Mouse (Mus musculus): Measurements from ENCODE around the gene Pcyt2.

Pcyt2 gene

GRCm38 (mm10) chr11:120632559-120633519 is 15.1 kb upstream of the Pcyt2 start:
- DNase-seq (ENCODE audit: low read depth, low spot score): no peak

GRCm38 (mm10) chr11:120631726-120632448 is 14.2 kb upstream of the Pcyt2 start:
- no peak for DNase-seq (ENCODE audit: low read depth, low spot score)

GRCm38 (mm10) chr11:120630881-120631725 is 13.4 kb upstream of the Pcyt2 start:
- DNase-seq (ENCODE audit: low read depth, low spot score): no peak

GRCm38 (mm10) chr11:120630401-120630871 is 12.7 kb upstream of the Pcyt2 start:
- DNase-seq (ENCODE audit: low read depth, low spot score): no peak

GRCm38 (mm10) chr11:120629911-120630310 is 12.2 kb upstream of the Pcyt2 start:
- no peak for DNase-seq (ENCODE audit: low read depth, low spot score)

- no peak for DNase-seq (ENCODE audit: low read depth, low spot score)
Observed at GRCm38 (mm10) chr11:120629341-120629730, 11.6 kb upstream of the Pcyt2 start.

- DNase-seq (ENCODE audit: low read depth, low spot score): no peak
Observed at GRCm38 (mm10) chr11:120628601-120629340, 11.0 kb upstream of the Pcyt2 start.

GRCm38 (mm10) chr11:120627468-120628300 is 9.9 kb upstream of the Pcyt2 start:
- no peak for DNase-seq (ENCODE audit: low read depth, low spot score)

GRCm38 (mm10) chr11:120626785-120627467 is 9.2 kb upstream of the Pcyt2 start:
- no peak for DNase-seq (ENCODE audit: low read depth, low spot score)

GRCm38 (mm10) chr11:120625152-120625775 is 7.5 kb upstream of the Pcyt2 start, which contains the start of gene Sirt7:
Gene Sirt7 (minus strand): TSS chr11:120625240.
- no peak for DNase-seq (ENCODE audit: low read depth, low spot score)

GRCm38 (mm10) chr11:120624680-120625111 is 7.0 kb upstream of the Pcyt2 start:
- DNase-seq (ENCODE audit: low read depth, low spot score): peak; percentile 71

GRCm38 (mm10) chr11:120623961-120624679 is 6.4 kb upstream of the Pcyt2 start:
- DNase-seq (ENCODE audit: low read depth, low spot score): no peak

GRCm38 (mm10) chr11:120622805-120623204 is 5.1 kb upstream of the Pcyt2 start:
- no peak for DNase-seq (ENCODE audit: low read depth, low spot score)

- DNase-seq (ENCODE audit: low read depth, low spot score): no peak
Observed at GRCm38 (mm10) chr11:120620195-120620594, 2.5 kb upstream of the Pcyt2 start.

GRCm38 (mm10) chr11:120618619-120619535 is 1.1 kb upstream of the Pcyt2 start:
- no peak for DNase-seq (ENCODE audit: low read depth, low spot score)

GRCm38 (mm10) chr11:120616617-120617294 is 980 bp downstream of the Pcyt2 start:
- no peak for DNase-seq (ENCODE audit: low read depth, low spot score)
